Mouse (Mus musculus): Measurements from ENCODE around the gene Mcf2l. TPM values are rescaled to one million over a fixed set of nuclear protein-coding genes. Genes with fewer than 3 reads are reported as not detected.

Mcf2l gene
- total and polyA plus RNA-seq, 3 experiments = 0.49 TPM; not detected in 2

- no peaks in the 10 kb centered on the region for H3K4me1 ChIP-seq (ENCODE audit: insufficient read depth, low read depth, low read length)
- peaks cover 8% of the 10 kb centered on the region for H3K27me3 ChIP-seq (ENCODE audit: insufficient read depth, low read length)
- no peaks in the 10 kb centered on the region for H3K9me3 ChIP-seq (replicated peaks)
- TF ChIP-seq CTCF (IDR thresholded peaks at IDR 0.05; ENCODE audit: low read depth, low read length) (no peak), GATA2 (IDR thresholded peaks at IDR 0.05; ENCODE audit: borderline replicate concordance, low read depth, low read length) (no peak), TAL1 (conservative IDR thresholded peaks at IDR 0.05; ENCODE audit: low read depth, low read length) (no peak), POLR2AphosphoS5 (IDR thresholded peaks at IDR 0.05; ENCODE audit: insufficient replicate concordance, low read depth, low read length) (no peak), GATA1 (IDR thresholded peaks at IDR 0.05; ENCODE audit: borderline replicate concordance, low read length) (no peak)
- no peak overlapping the region for H3K4me3 ChIP-seq (ENCODE audit: low read depth, low read length)
- ATAC-seq (ENCODE audit: extremely low read depth, insufficient number of reproducible peaks, low FRiP score, poor library complexity, severe bottlenecking) = no peak
- DNase-seq (ENCODE audit: low spot score) = no peak
- no peaks in the 10 kb centered on the region for H3K36me3 ChIP-seq (replicated peaks)
Observed at GRCm38 (mm10) chr8:12956941-12957340, 83.3 kb downstream of the Mcf2l start.

- ATAC-seq (ENCODE audit: extremely low read depth, insufficient number of reproducible peaks, low FRiP score, poor library complexity, severe bottlenecking) = no peak
- H3K4me3 ChIP-seq (ENCODE audit: low read depth, low read length) = no peak overlapping the region
- TF ChIP-seq CTCF (IDR thresholded peaks at IDR 0.05; ENCODE audit: low read depth, low read length) = no peak
- TF ChIP-seq GATA1 (IDR thresholded peaks at IDR 0.05; ENCODE audit: borderline replicate concordance, low read length) = no peak
- no peak for TF ChIP-seq TAL1 (conservative IDR thresholded peaks at IDR 0.05; ENCODE audit: low read depth, low read length)
- no peak for TF ChIP-seq POLR2AphosphoS5 (IDR thresholded peaks at IDR 0.05; ENCODE audit: insufficient replicate concordance, low read depth, low read length)
- no peak for TF ChIP-seq GATA2 (IDR thresholded peaks at IDR 0.05; ENCODE audit: borderline replicate concordance, low read depth, low read length)
- no peaks in the 10 kb centered on the region for H3K4me1 ChIP-seq (ENCODE audit: insufficient read depth, low read depth, low read length)
- no peak for DNase-seq (ENCODE audit: low spot score)
- H3K36me3 ChIP-seq (replicated peaks) = no peaks in the 10 kb centered on the region
- H3K9me3 ChIP-seq (replicated peaks) = no peaks in the 10 kb centered on the region
- peaks cover 8% of the 10 kb centered on the region for H3K27me3 ChIP-seq (ENCODE audit: insufficient read depth, low read length)
Observed at GRCm38 (mm10) chr8:12957419-12957818, 83.8 kb downstream of the Mcf2l start.

- H3K27me3 ChIP-seq (ENCODE audit: insufficient read depth, low read length) = peaks cover 19% of the 10 kb centered on the region
- no peak overlapping the region for H3K4me3 ChIP-seq (ENCODE audit: low read depth, low read length)
- no peak for ATAC-seq (ENCODE audit: extremely low read depth, insufficient number of reproducible peaks, low FRiP score, poor library complexity, severe bottlenecking)
- no peaks in the 10 kb centered on the region for H3K4me1 ChIP-seq (ENCODE audit: insufficient read depth, low read depth, low read length)
- TF ChIP-seq POLR2AphosphoS5 (IDR thresholded peaks at IDR 0.05; ENCODE audit: insufficient replicate concordance, low read depth, low read length) = no peak
- TF ChIP-seq TAL1 (conservative IDR thresholded peaks at IDR 0.05; ENCODE audit: low read depth, low read length) = no peak
- DNase-seq (ENCODE audit: low spot score) = no peak
- no peaks in the 10 kb centered on the region for H3K36me3 ChIP-seq (replicated peaks)
- no peaks in the 10 kb centered on the region for H3K9me3 ChIP-seq (replicated peaks)
Observed at GRCm38 (mm10) chr8:12960609-12961008, 87.0 kb downstream of the Mcf2l start.

GRCm38 (mm10) chr8:12961211-12961610, 87.6 kb downstream of the Mcf2l start:
- Histone ChIP-seq H3K9me3 (replicated peaks) (no peaks in the 10 kb centered on the region), H3K4me3 (ENCODE audit: low read depth, low read length) (no peak overlapping the region), H3K4me1 (ENCODE audit: insufficient read depth, low read depth, low read length) (no peaks in the 10 kb centered on the region), H3K36me3 (replicated peaks) (no peaks in the 10 kb centered on the region), H3K27me3 (ENCODE audit: insufficient read depth, low read length) (peaks cover 20% of the 10 kb centered on the region)
- TF ChIP-seq CTCF (IDR thresholded peaks at IDR 0.05; ENCODE audit: low read depth, low read length) (no peak), GATA2 (IDR thresholded peaks at IDR 0.05; ENCODE audit: borderline replicate concordance, low read depth, low read length) (no peak)
- ATAC-seq (ENCODE audit: extremely low read depth, insufficient number of reproducible peaks, low FRiP score, poor library complexity, severe bottlenecking) (no peak), DNase-seq (ENCODE audit: low spot score) (no peak)

GRCm38 (mm10) chr8:12961821-12962534, 88.4 kb downstream of the Mcf2l start:
- no peak for DNase-seq (ENCODE audit: low spot score)
- H3K27me3 ChIP-seq (ENCODE audit: insufficient read depth, low read length) = peaks cover 17% of the 10 kb centered on the region; the same call in 1 of the 2 replicates

GRCm38 (mm10) chr8:12962541-12963380, 89.2 kb downstream of the Mcf2l start:
- H3K36me3 ChIP-seq (replicated peaks) = no peaks in the 10 kb centered on the region
- no peak overlapping the region for H3K4me3 ChIP-seq (ENCODE audit: low read depth, low read length)
- ATAC-seq (ENCODE audit: extremely low read depth, insufficient number of reproducible peaks, low FRiP score, poor library complexity, severe bottlenecking) (no peak), DNase-seq (ENCODE audit: low spot score) (no peak)
- H3K9me3 ChIP-seq (replicated peaks) = no peaks in the 10 kb centered on the region
- no peaks in the 10 kb centered on the region for H3K4me1 ChIP-seq (ENCODE audit: insufficient read depth, low read depth, low read length)
- H3K27me3 ChIP-seq (ENCODE audit: insufficient read depth, low read length) = peaks cover 17% of the 10 kb centered on the region; the same call in 1 of the 2 replicates
- TF ChIP-seq CTCF (IDR thresholded peaks at IDR 0.05; ENCODE audit: low read depth, low read length) = no peak
- TF ChIP-seq GATA1 (IDR thresholded peaks at IDR 0.05; ENCODE audit: borderline replicate concordance, low read length) = no peak
- TF ChIP-seq POLR2AphosphoS5 (IDR thresholded peaks at IDR 0.05; ENCODE audit: insufficient replicate concordance, low read depth, low read length) = no peak
- TF ChIP-seq GATA2 (IDR thresholded peaks at IDR 0.05; ENCODE audit: borderline replicate concordance, low read depth, low read length) = no peak

More at GRCm38 (mm10) chr8:12961821-12962534, 88.4 kb downstream of the Mcf2l start:
- H3K4me3 ChIP-seq (ENCODE audit: low read depth, low read length) = no peak overlapping the region
- no peaks in the 10 kb centered on the region for H3K4me1 ChIP-seq (ENCODE audit: insufficient read depth, low read depth, low read length)
- TF ChIP-seq POLR2AphosphoS5 (IDR thresholded peaks at IDR 0.05; ENCODE audit: insufficient replicate concordance, low read depth, low read length) (no peak), GATA2 (IDR thresholded peaks at IDR 0.05; ENCODE audit: borderline replicate concordance, low read depth, low read length) (no peak), GATA1 (IDR thresholded peaks at IDR 0.05; ENCODE audit: borderline replicate concordance, low read length) (no peak), TAL1 (conservative IDR thresholded peaks at IDR 0.05; ENCODE audit: low read depth, low read length) (no peak), CTCF (IDR thresholded peaks at IDR 0.05; ENCODE audit: low read depth, low read length) (no peak)
- no peaks in the 10 kb centered on the region for H3K36me3 ChIP-seq (replicated peaks)
- no peaks in the 10 kb centered on the region for H3K9me3 ChIP-seq (replicated peaks)
- ATAC-seq (ENCODE audit: extremely low read depth, insufficient number of reproducible peaks, low FRiP score, poor library complexity, severe bottlenecking) = no peak

All from G1E (cell line).